Mouse (Mus musculus): ENCODE measurements around the gene Wfikkn1. TPM values are rescaled to one million over a fixed set of nuclear protein-coding genes. Genes with fewer than 3 reads are reported as not detected.

Wfikkn1 gene
- total RNA-seq, 2 experiments from 2014 or later: 0.12 to 0.37 TPM

Other genes starting within 250 kb of the Wfikkn1 start
Only the 30 nearest of the 31 such genes appear.
- gene Gng13, start 163.7 kb downstream of the Wfikkn1 start, total RNA-seq (2015): not detected in 2 replicates
- 0.34 TPM in 1 of 2 replicates, not detected in the other for gene Gng13, start 163.7 kb downstream of the Wfikkn1 start, total RNA-seq (2017)
- 12.9 and 19.0 TPM in 2 replicates for gene Chtf18, start 153.4 kb downstream of the Wfikkn1 start, total RNA-seq (2015)
- 27.0 and 30.2 TPM in 2 replicates for gene Chtf18, start 153.4 kb downstream of the Wfikkn1 start, total RNA-seq (2017)
- gene Rpusd1, start 153.2 kb downstream of the Wfikkn1 start, total RNA-seq (2015): 5.5 and 5.7 TPM in 2 replicates
- gene Rpusd1, start 153.2 kb downstream of the Wfikkn1 start, total RNA-seq (2017): 1.6 and 6.0 TPM in 2 replicates
- not detected in 2 replicates for gene Mslnl, start 144.8 kb downstream of the Wfikkn1 start, total RNA-seq (2015)
- not detected in 2 replicates for gene Mslnl, start 144.8 kb downstream of the Wfikkn1 start, total RNA-seq (2017)
- gene Msln, start 126.5 kb downstream of the Wfikkn1 start, total RNA-seq (2015): 0.46 TPM in 1 of 2 replicates, not detected in the other
- gene Msln, start 126.5 kb downstream of the Wfikkn1 start, total RNA-seq (2017): not detected in 2 replicates
- 12.3 and 16.2 TPM in 2 replicates for gene Narfl, start 107.1 kb downstream of the Wfikkn1 start, total RNA-seq (2015)
- 24.5 and 31.5 TPM in 2 replicates for gene Narfl, start 107.1 kb downstream of the Wfikkn1 start, total RNA-seq (2017)
- gene Haghl, start 95.2 kb downstream of the Wfikkn1 start, total RNA-seq (2015): 10.9 and 13.4 TPM in 2 replicates
- 15.2 and 18.8 TPM in 2 replicates for gene Haghl, start 95.2 kb downstream of the Wfikkn1 start, total RNA-seq (2017)
- gene Ccdc78, start 94.3 kb downstream of the Wfikkn1 start, total RNA-seq (2015): 0.05 TPM in 1 of 2 replicates, not detected in the other
- 0.20 and 0.21 TPM in 2 replicates for gene Ccdc78, start 94.3 kb downstream of the Wfikkn1 start, total RNA-seq (2017)
- gene Fam173a, start 88.0 kb downstream of the Wfikkn1 start, total RNA-seq (2015): 113 and 126 TPM in 2 replicates
- 29.3 and 38.2 TPM in 2 replicates for gene Fam173a, start 88.0 kb downstream of the Wfikkn1 start, total RNA-seq (2017)
- 1.8 TPM in 1 of 2 replicates, not detected in the other for gene AC134908.4, start 85.2 kb downstream of the Wfikkn1 start, total RNA-seq (2015)
- gene AC134908.4, start 85.2 kb downstream of the Wfikkn1 start, total RNA-seq (2017): not detected in 2 replicates
- 4.5 and 9.7 TPM in 2 replicates for gene Metrn, start 83.7 kb downstream of the Wfikkn1 start, total RNA-seq (2015)
- 26.8 and 29.5 TPM in 2 replicates for gene Metrn, start 83.7 kb downstream of the Wfikkn1 start, total RNA-seq (2017)
- gene Fbxl16, start 71.8 kb downstream of the Wfikkn1 start, total RNA-seq (2015): not detected in 2 replicates
- gene Fbxl16, start 71.8 kb downstream of the Wfikkn1 start, total RNA-seq (2017): not detected in 2 replicates
- 10.0 and 10.1 TPM in 2 replicates for gene Wdr24, start 57.2 kb downstream of the Wfikkn1 start, total RNA-seq (2015)
- 16.1 and 18.0 TPM in 2 replicates for gene Wdr24, start 57.2 kb downstream of the Wfikkn1 start, total RNA-seq (2017)
- 12.0 and 15.6 TPM in 2 replicates for gene Jmjd8, start 52.0 kb downstream of the Wfikkn1 start, total RNA-seq (2015)
- 19.5 and 22.8 TPM in 2 replicates for gene Jmjd8, start 52.0 kb downstream of the Wfikkn1 start, total RNA-seq (2017)
- 66.5 and 73.4 TPM in 2 replicates for gene Stub1, start 47.5 kb downstream of the Wfikkn1 start, total RNA-seq (2015)
- 99.5 and 106 TPM in 2 replicates for gene Stub1, start 47.5 kb downstream of the Wfikkn1 start, total RNA-seq (2017)
- gene Rhbdl1, start 43.6 kb downstream of the Wfikkn1 start, total RNA-seq (2015): 1.0 and 1.1 TPM in 2 replicates
- gene Rhbdl1, start 43.6 kb downstream of the Wfikkn1 start, total RNA-seq (2017): 2.5 TPM in 1 of 2 replicates, not detected in the other
- 0.17 and 0.32 TPM in 2 replicates for gene Gm20683, start 39.1 kb downstream of the Wfikkn1 start, total RNA-seq (2015)
- 0.54 and 0.78 TPM in 2 replicates for gene Gm20683, start 39.1 kb downstream of the Wfikkn1 start, total RNA-seq (2017)
- 15.1 and 17.0 TPM in 2 replicates for gene Rhot2, start 36.0 kb downstream of the Wfikkn1 start, total RNA-seq (2015)
- 18.0 and 19.7 TPM in 2 replicates for gene Rhot2, start 36.0 kb downstream of the Wfikkn1 start, total RNA-seq (2017)
- 29.5 and 37.9 TPM in 2 replicates for gene Wdr90, start 19.4 kb downstream of the Wfikkn1 start, total RNA-seq (2015)
- 17.4 and 17.6 TPM in 2 replicates for gene Wdr90, start 19.4 kb downstream of the Wfikkn1 start, total RNA-seq (2017)
- 41.0 and 42.2 TPM in 2 replicates for gene Mcrip2, start 12.1 kb downstream of the Wfikkn1 start, total RNA-seq (2015)
- 8.6 and 19.7 TPM in 2 replicates for gene Mcrip2, start 12.1 kb downstream of the Wfikkn1 start, total RNA-seq (2017)
- gene Mettl26, start 5.8 kb downstream of the Wfikkn1 start, total RNA-seq (2015): 34.3 and 39.1 TPM in 2 replicates
- 15.4 and 22.3 TPM in 2 replicates for gene Mettl26, start 5.8 kb downstream of the Wfikkn1 start, total RNA-seq (2017)
- gene Rab40c, start 38.9 kb upstream of the Wfikkn1 start, total RNA-seq (2015): 7.9 and 8.5 TPM in 2 replicates
- gene Rab40c, start 38.9 kb upstream of the Wfikkn1 start, total RNA-seq (2017): 10.4 and 12.0 TPM in 2 replicates
- gene Pigq, start 64.1 kb upstream of the Wfikkn1 start, total RNA-seq (2015): 53.3 and 56.3 TPM in 2 replicates
- gene Pigq, start 64.1 kb upstream of the Wfikkn1 start, total RNA-seq (2017): 41.6 and 41.8 TPM in 2 replicates
- gene Nhlrc4, start 64.1 kb upstream of the Wfikkn1 start, total RNA-seq (2015): not detected in 2 replicates
- gene Nhlrc4, start 64.1 kb upstream of the Wfikkn1 start, total RNA-seq (2017): not detected in 2 replicates
- not detected in 2 replicates for gene A930017K11Rik, start 71.7 kb upstream of the Wfikkn1 start, total RNA-seq (2015)
- not detected in 2 replicates for gene A930017K11Rik, start 71.7 kb upstream of the Wfikkn1 start, total RNA-seq (2017)
- 8.6 and 11.2 TPM in 2 replicates for gene Capn15, start 104.9 kb upstream of the Wfikkn1 start, total RNA-seq (2015)
- 2.4 and 3.3 TPM in 2 replicates for gene Capn15, start 104.9 kb upstream of the Wfikkn1 start, total RNA-seq (2017)
- 0.69 and 1.6 TPM in 2 replicates for gene Rab11fip3, start 188.7 kb upstream of the Wfikkn1 start, total RNA-seq (2015)
- gene Rab11fip3, start 188.7 kb upstream of the Wfikkn1 start, total RNA-seq (2017): 0.83 and 1.9 TPM in 2 replicates
- gene Decr2, start 209.5 kb upstream of the Wfikkn1 start, total RNA-seq (2015): 2.9 and 5.3 TPM in 2 replicates
- 10.1 and 11.7 TPM in 2 replicates for gene Decr2, start 209.5 kb upstream of the Wfikkn1 start, total RNA-seq (2017)
- gene Nme4, start 214.7 kb upstream of the Wfikkn1 start, total RNA-seq (2015): 46.5 and 47.1 TPM in 2 replicates
- gene Nme4, start 214.7 kb upstream of the Wfikkn1 start, total RNA-seq (2017): 42.7 and 45.4 TPM in 2 replicates
- 7.2 and 7.4 TPM in 2 replicates for gene Tmem8, start 232.4 kb upstream of the Wfikkn1 start, total RNA-seq (2015)
- gene Tmem8, start 232.4 kb upstream of the Wfikkn1 start, total RNA-seq (2017): 4.9 and 8.6 TPM in 2 replicates